ENCODE assay signal across 32 mouse cellular contexts in genomic region chr1:174303162-174303561, GRCm38 (mm10). TPM values are rescaled to one million over a fixed set of nuclear protein-coding genes. Genes with fewer than 3 reads are reported as not detected.
A peak's percentile ranks its signal among the peaks of the same experiment; 100 is the strongest.
DNase-seq lines count a peak whose midpoint lies in the region; ATAC-seq and TF ChIP-seq lines count a peak whose summit lies in the region.
"Had no signal": no experiment of that assay in that cellular context is flagged by ENCODE, and none has a peak within 500 bp of the region (broad histone marks: within the 10 kb centered on the region; RNA-seq: fewer than 3 reads in every experiment).

No protein-coding gene starts in this region.

- TF ChIP-seq POLR2A in heart, adult 2 months (IDR thresholded peaks at IDR 0.05; ENCODE audit: insufficient read depth, low read depth, low read length): no peak
- TF ChIP-seq POLR2A in cerebellum, adult 2 months (IDR thresholded peaks at IDR 0.05; ENCODE audit: borderline replicate concordance, insufficient read depth, low read length): no peak

- H3K9me3 ChIP-seq in heart, embryonic 12.5 days (replicated peaks): no peaks in the 10 kb centered on the region
- no peaks in the 10 kb centered on the region for H3K9me3 ChIP-seq in intestine, embryonic 16.5 days (ENCODE audit: control insufficient read depth, low read length)
- no peaks in the 10 kb centered on the region for H3K9me3 ChIP-seq in stomach, embryonic 14.5 days (ENCODE audit: control insufficient read depth, low read depth, low read length)
- H3K9me3 ChIP-seq in stomach, embryonic 16.5 days (replicated peaks; ENCODE audit: control insufficient read depth, low read length): no peaks in the 10 kb centered on the region
- H3K9me3 ChIP-seq: embryonic facial prominence, embryonic 13.5 days; embryonic facial prominence, embryonic 15.5 days; forebrain, embryonic 10.5 days; forebrain, embryonic 12.5 days; G1E had no signal

- H3K27ac ChIP-seq in heart, embryonic 12.5 days (ENCODE audit: poor library complexity, severe bottlenecking): no peak overlapping the region
- no peak overlapping the region for H3K27ac ChIP-seq in heart, adult 2 months
- H3K27ac ChIP-seq in intestine, embryonic 16.5 days (ENCODE audit: low read length): no peak overlapping the region
- H3K27ac ChIP-seq in stomach, embryonic 14.5 days (ENCODE audit: low read length): no peak overlapping the region
- no peak overlapping the region for H3K27ac ChIP-seq in stomach, embryonic 16.5 days (ENCODE audit: low read length)
- H3K27ac ChIP-seq in cerebellum, adult 2 months (ENCODE audit: insufficient read depth, low read length): no peak overlapping the region
- H3K27ac ChIP-seq: embryonic facial prominence, embryonic 13.5 days; embryonic facial prominence, embryonic 15.5 days; forebrain, embryonic 10.5 days; forebrain, embryonic 12.5 days had no signal

- TF ChIP-seq EP300 in heart, adult 2 months (IDR thresholded peaks at IDR 0.05; ENCODE audit: insufficient read depth, low read depth, low read length): no peak

- H3K4me2 ChIP-seq in heart, embryonic 12.5 days: no peak overlapping the region
- no peak overlapping the region for H3K4me2 ChIP-seq in intestine, embryonic 16.5 days (ENCODE audit: low read depth, low read length)
- no peak overlapping the region for H3K4me2 ChIP-seq in stomach, embryonic 14.5 days (replicated peaks; ENCODE audit: low read depth, low read length)
- no peak overlapping the region for H3K4me2 ChIP-seq in stomach, embryonic 16.5 days (ENCODE audit: low read depth, low read length)
- H3K4me2 ChIP-seq: embryonic facial prominence, embryonic 13.5 days; embryonic facial prominence, embryonic 15.5 days; forebrain, embryonic 12.5 days had no signal

- H3K27me3 ChIP-seq in heart, embryonic 12.5 days (replicated peaks): no peaks in the 10 kb centered on the region
- no peaks in the 10 kb centered on the region for H3K27me3 ChIP-seq in heart, adult 2 months (ENCODE audit: control insufficient read depth, insufficient read depth, low read length)
- no peaks in the 10 kb centered on the region for H3K27me3 ChIP-seq in intestine, embryonic 16.5 days (replicated peaks; ENCODE audit: control insufficient read depth, insufficient read depth, low read length)
- no peaks in the 10 kb centered on the region for H3K27me3 ChIP-seq in stomach, embryonic 14.5 days (ENCODE audit: control insufficient read depth, insufficient read depth, low read length)
- H3K27me3 ChIP-seq in stomach, embryonic 16.5 days (ENCODE audit: control insufficient read depth, insufficient read depth, low read length): no peaks in the 10 kb centered on the region
- no peaks in the 10 kb centered on the region for H3K27me3 ChIP-seq in cerebellum, adult 2 months (ENCODE audit: control insufficient read depth, insufficient read depth, low read length)
- H3K27me3 ChIP-seq: CH12.LX; embryonic facial prominence, embryonic 13.5 days; embryonic facial prominence, embryonic 15.5 days; forebrain, embryonic 12.5 days; Patski had no signal

- ATAC-seq in heart, embryonic 12.5 days (ENCODE audit: insufficient number of reproducible peaks, low FRiP score): peak; percentile 45; the same call in 1 of the 2 replicates
- ATAC-seq in intestine, embryonic 16.5 days: peak; percentile 75
- peak; percentile 79 for ATAC-seq in stomach, embryonic 14.5 days (ENCODE audit: insufficient number of reproducible peaks, insufficient read depth, low FRiP score, low read depth)
- ATAC-seq in stomach, embryonic 16.5 days (ENCODE audit: insufficient read depth, low FRiP score): peak; percentile 69; the same call in 1 of the 2 replicates
- ATAC-seq: activated CD4-positive, CD25-positive, alpha-beta regulatory T cell, adult 4 months; CD4-positive, CD25-positive, alpha-beta regulatory T cell, adult 4 months; forebrain, embryonic 14.5 days; Patski had no signal

- 35% methylated on average over 1 of the region's 1 CpGs for WGBS in heart, embryonic 12.5 days
- 32% methylated on average over 1 of the region's 1 CpGs for WGBS in heart, adult 2 months
- WGBS in intestine, embryonic 16.5 days: 36% methylated on average over 1 of the region's 1 CpGs
- WGBS in stomach, embryonic 14.5 days: 30% methylated on average over 1 of the region's 1 CpGs
- WGBS in stomach, embryonic 16.5 days: 22% methylated on average over 1 of the region's 1 CpGs
- WGBS in cerebellum, adult 2 months: 70% methylated on average over 1 of the region's 1 CpGs

- DNase-seq in heart, adult 2 months: no peak
- DNase-seq in frontal cortex, postnatal 25 days (ENCODE audit: low spot score in 2 of 2): no peak
- DNase-seq in layer of hippocampus, postnatal 25 days (ENCODE audit: extremely low spot score in 1 of 2, low spot score in 1 of 2): no peak
- no peak for DNase-seq in cerebellum, adult 2 months
- DNase-seq: adrenal gland, adult 8-10 months; adrenal gland, postnatal 14 days; adrenal gland, postnatal 36 days; B cell, adult 2 months; cerebellum, adult 11-12 months; cerebellum, adult 8-10 months; cerebellum, adult 9-11 months; cerebellum, postnatal 14 days; cerebellum, postnatal 36 days; embryo, embryonic 11 days had no signal

- H3K9ac ChIP-seq in heart, embryonic 12.5 days: no peak overlapping the region
- no peak overlapping the region for H3K9ac ChIP-seq in heart, adult 2 months (ENCODE audit: low read depth, low read length)
- no peak overlapping the region for H3K9ac ChIP-seq in intestine, embryonic 16.5 days (ENCODE audit: low read depth, low read length)
- no peak overlapping the region for H3K9ac ChIP-seq in stomach, embryonic 14.5 days (replicated peaks; ENCODE audit: low read depth, low read length)
- H3K9ac ChIP-seq in stomach, embryonic 16.5 days (ENCODE audit: low read length): no peak overlapping the region
- H3K9ac ChIP-seq: embryonic facial prominence, embryonic 13.5 days; embryonic facial prominence, embryonic 15.5 days; forebrain, embryonic 12.5 days had no signal

- no peaks in the 10 kb centered on the region for H3K79me2 ChIP-seq in heart, adult 2 months (replicated peaks; ENCODE audit: control insufficient read depth, insufficient read depth, low read length)

- intact Hi-C loops in heart, adult 2 months (cut with DNase I): no loop called here

- no peaks in the 10 kb centered on the region for H3K4me1 ChIP-seq in heart, embryonic 12.5 days (replicated peaks)
- H3K4me1 ChIP-seq in heart, adult 2 months (ENCODE audit: control insufficient read depth, insufficient read depth, low read length): no peaks in the 10 kb centered on the region
- H3K4me1 ChIP-seq in intestine, embryonic 16.5 days (ENCODE audit: control insufficient read depth, insufficient read depth, low read length): no peaks in the 10 kb centered on the region
- no peaks in the 10 kb centered on the region for H3K4me1 ChIP-seq in stomach, embryonic 14.5 days (ENCODE audit: control insufficient read depth, insufficient read depth, low read length)
- no peaks in the 10 kb centered on the region for H3K4me1 ChIP-seq in stomach, embryonic 16.5 days (ENCODE audit: control insufficient read depth, insufficient read depth, low read length)
- H3K4me1 ChIP-seq in cerebellum, adult 2 months (ENCODE audit: control insufficient read depth, insufficient read depth, low read length): no peaks in the 10 kb centered on the region
- H3K4me1 ChIP-seq: embryonic facial prominence, embryonic 13.5 days; embryonic facial prominence, embryonic 15.5 days; forebrain, embryonic 10.5 days; forebrain, embryonic 12.5 days had no signal

- no peak overlapping the region for H3K4me3 ChIP-seq in heart, embryonic 12.5 days
- no peak overlapping the region for H3K4me3 ChIP-seq in heart, adult 2 months
- H3K4me3 ChIP-seq in intestine, embryonic 16.5 days (ENCODE audit: low read length): no peak overlapping the region
- H3K4me3 ChIP-seq in stomach, embryonic 14.5 days (ENCODE audit: low read depth, low read length): no peak overlapping the region
- H3K4me3 ChIP-seq in stomach, embryonic 16.5 days (replicated peaks; ENCODE audit: low read length): no peak overlapping the region
- no peak overlapping the region for H3K4me3 ChIP-seq in cerebellum, adult 2 months (replicated peaks; ENCODE audit: insufficient read depth, low read depth, low read length)
- H3K4me3 ChIP-seq: embryonic facial prominence, embryonic 13.5 days; embryonic facial prominence, embryonic 15.5 days; erythroblast, embryonic 14.5 days; forebrain, embryonic 10.5 days; forebrain, embryonic 12.5 days had no signal

- H3K36me3 ChIP-seq in heart, embryonic 12.5 days: no peaks in the 10 kb centered on the region
- no peaks in the 10 kb centered on the region for H3K36me3 ChIP-seq in heart, adult 2 months (ENCODE audit: control insufficient read depth, insufficient read depth, low read length)
- H3K36me3 ChIP-seq in intestine, embryonic 16.5 days (ENCODE audit: control insufficient read depth, insufficient read depth, low read length): no peaks in the 10 kb centered on the region
- no peaks in the 10 kb centered on the region for H3K36me3 ChIP-seq in stomach, embryonic 14.5 days (ENCODE audit: control insufficient read depth, insufficient read depth, low read length)
- H3K36me3 ChIP-seq in stomach, embryonic 16.5 days (ENCODE audit: control insufficient read depth, insufficient read depth, low read length): no peaks in the 10 kb centered on the region
- H3K36me3 ChIP-seq: embryonic facial prominence, embryonic 13.5 days; embryonic facial prominence, embryonic 15.5 days; forebrain, embryonic 10.5 days; forebrain, embryonic 12.5 days; G1E had no signal

- TF ChIP-seq CTCF in heart, adult 2 months (IDR thresholded peaks at IDR 0.05): no peak
- TF ChIP-seq CTCF in cerebellum, adult 2 months (IDR thresholded peaks at IDR 0.05; ENCODE audit: borderline replicate concordance, insufficient read depth, low read depth, low read length): no peak

RNA-seq across cellular contexts. Expression of gene Mptx1, which starts 27.2 kb away (rescaled TPM):
- not detected in 2 replicates for polyA plus RNA-seq in heart, embryonic 12.5 days (2016; fragmentation: Nextera tagmentation; extraction: Ambion mirVana)
- total RNA-seq in heart, adult 2 months (2021): not detected
- polyA plus RNA-seq in heart, adult 2 months (2012; rRNA removed): not detected in 2 replicates
- polyA plus RNA-seq in intestine, embryonic 16.5 days (2015; fragmentation: Nextera tagmentation; extraction: Ambion mirVana): 17.3 and 26.7 TPM in 2 replicates
- not detected in 2 replicates for polyA plus RNA-seq in stomach, embryonic 14.5 days (2014; fragmentation: Nextera tagmentation; extraction: Ambion mirVana)
- polyA plus RNA-seq in stomach, embryonic 16.5 days (2015; fragmentation: Nextera tagmentation; extraction: Ambion mirVana): 0.50 and 1.3 TPM in 2 replicates
- total RNA-seq in layer of hippocampus, postnatal 25 days (2021): not detected
- polyA plus RNA-seq in cerebellum, adult 2 months (2012; rRNA removed): not detected in 2 replicates
- total RNA-seq: adrenal gland, adult 18-20 months; adrenal gland, adult 8-10 months; adrenal gland, postnatal 14 days; adrenal gland, postnatal 36 days; CH12.LX; common myeloid progenitor, adult 5-6 weeks; G1E had no signal
- polyA plus RNA-seq: activated CD4-positive, CD25-positive, alpha-beta regulatory T cell, adult 4 months; CD4-positive, CD25-positive, alpha-beta regulatory T cell, adult 4 months; embryonic facial prominence, embryonic 11.5 days; embryonic facial prominence, embryonic 13.5 days; embryonic facial prominence, embryonic 15.5 days; erythroblast, embryonic 14.5 days; forebrain, embryonic 10.5 days; forebrain, embryonic 12.5 days; forebrain, embryonic 14.5 days; G1E; Patski had no signal

RNA-seq across cellular contexts. Expression of gene Olfr419, which starts 51.3 kb away (rescaled TPM):
- not detected in 2 replicates for polyA plus RNA-seq in heart, embryonic 12.5 days (2016; fragmentation: Nextera tagmentation; extraction: Ambion mirVana)
- total RNA-seq in heart, adult 2 months (2021): not detected
- not detected in 2 replicates for polyA plus RNA-seq in heart, adult 2 months (2012; rRNA removed)
- not detected in 2 replicates for polyA plus RNA-seq in intestine, embryonic 16.5 days (2015; fragmentation: Nextera tagmentation; extraction: Ambion mirVana)
- polyA plus RNA-seq in stomach, embryonic 14.5 days (2014; fragmentation: Nextera tagmentation; extraction: Ambion mirVana): not detected in 2 replicates
- polyA plus RNA-seq in stomach, embryonic 16.5 days (2015; fragmentation: Nextera tagmentation; extraction: Ambion mirVana): not detected in 2 replicates
- not detected for total RNA-seq in layer of hippocampus, postnatal 25 days (2021)
- polyA plus RNA-seq in cerebellum, adult 2 months (2012; rRNA removed): not detected in 2 replicates
- total RNA-seq: adrenal gland, adult 18-20 months; adrenal gland, adult 8-10 months; adrenal gland, postnatal 14 days; adrenal gland, postnatal 36 days; CH12.LX; common myeloid progenitor, adult 5-6 weeks had no signal
- polyA plus RNA-seq: activated CD4-positive, CD25-positive, alpha-beta regulatory T cell, adult 4 months; CD4-positive, CD25-positive, alpha-beta regulatory T cell, adult 4 months; embryonic facial prominence, embryonic 11.5 days; embryonic facial prominence, embryonic 13.5 days; erythroblast, embryonic 14.5 days; forebrain, embryonic 10.5 days; forebrain, embryonic 12.5 days; forebrain, embryonic 14.5 days; G1E; Patski had no signal
